Mouse (Mus musculus): ENCODE measurements around the gene Trpm4. TPM values are rescaled to one million over a fixed set of nuclear protein-coding genes. Genes with fewer than 3 reads are reported as not detected.

Gene Trpm4
- polyA plus RNA-seq, 1 experiment: 18.2 TPM

GRCm38 (mm10) chr7:45253806-45254205 lies 79.8 kb downstream of the Trpm4 start:
- no peak overlapping the region for H3K4me3 ChIP-seq (ENCODE audit: insufficient read depth, low read depth, low read length)
- DNase-seq: no peak
- no peaks in the 10 kb centered on the region for H3K4me1 ChIP-seq (ENCODE audit: control insufficient read depth, insufficient read depth, low read length)
- 87% methylated on average over 8 of the region's 8 CpGs for WGBS
- H3K36me3 ChIP-seq (ENCODE audit: control insufficient read depth, insufficient read depth, low read length): no peaks in the 10 kb centered on the region
- H3K27ac ChIP-seq (ENCODE audit: insufficient read depth, low read depth, low read length): no peak overlapping the region
- no peak for TF ChIP-seq CTCF (conservative IDR thresholded peaks at IDR 0.05; ENCODE audit: insufficient read depth, insufficient read length, low read depth, low read length)
- no peak for TF ChIP-seq POLR2A (IDR thresholded peaks at IDR 0.05; ENCODE audit: low read depth, low read length)
- no peaks in the 10 kb centered on the region for H3K27me3 ChIP-seq (replicated peaks; ENCODE audit: control insufficient read depth, insufficient read depth, low read length)

Other genes with a start within 250 kb of the Trpm4 start
- 67.0 and 68.7 TPM in 2 replicates for gene Rcn3, start 241.6 kb downstream of the Trpm4 start, polyA plus RNA-seq (2012; rRNA removed)
- gene Fcgrt, start 229.9 kb downstream of the Trpm4 start, polyA plus RNA-seq (2012; rRNA removed): 240 and 244 TPM in 2 replicates
- gene Rps11, start 209.3 kb downstream of the Trpm4 start, polyA plus RNA-seq (2012; rRNA removed): 176 and 310 TPM in 2 replicates
- 1,329 and 1,360 TPM in 2 replicates for gene Rpl13a, start 205.0 kb downstream of the Trpm4 start, polyA plus RNA-seq (2012; rRNA removed)
- gene Gm45713, start 197.5 kb downstream of the Trpm4 start, polyA plus RNA-seq (2012; rRNA removed): 5.6 TPM in 2 replicates
- 36.8 and 37.7 TPM in 2 replicates for gene Flt3l, start 197.3 kb downstream of the Trpm4 start, polyA plus RNA-seq (2012; rRNA removed)
- gene Pih1d1, start 179.5 kb downstream of the Trpm4 start, polyA plus RNA-seq (2012; rRNA removed): 80.3 and 84.9 TPM in 2 replicates
- 106 and 119 TPM in 2 replicates for gene Aldh16a1, start 179.2 kb downstream of the Trpm4 start, polyA plus RNA-seq (2012; rRNA removed)
- not detected in 2 replicates for gene Slc17a7, start 169.8 kb downstream of the Trpm4 start, polyA plus RNA-seq (2012; rRNA removed)
- gene Gfy, start 154.2 kb downstream of the Trpm4 start, polyA plus RNA-seq (2012; rRNA removed): not detected in 2 replicates
- not detected in 2 replicates for gene Pth2, start 152.8 kb downstream of the Trpm4 start, polyA plus RNA-seq (2012; rRNA removed)
- 0.04 and 0.05 TPM in 2 replicates for gene Ccdc155, start 128.9 kb downstream of the Trpm4 start, polyA plus RNA-seq (2012; rRNA removed)
- 0.39 and 0.54 TPM in 2 replicates for gene Dkkl1, start 121.6 kb downstream of the Trpm4 start, polyA plus RNA-seq (2012; rRNA removed)
- gene Tead2, start 118.0 kb downstream of the Trpm4 start, polyA plus RNA-seq (2012; rRNA removed): 10.0 and 13.2 TPM in 2 replicates
- 7.9 and 30.1 TPM in 2 replicates for gene Cd37, start 94.7 kb downstream of the Trpm4 start, polyA plus RNA-seq (2012; rRNA removed)
- 0.05 TPM in 1 of 2 replicates, not detected in the other for gene Slc6a16, start 92.7 kb downstream of the Trpm4 start, polyA plus RNA-seq (2012; rRNA removed)
- gene Slc6a21, start 56.3 kb downstream of the Trpm4 start, polyA plus RNA-seq (2012; rRNA removed): 0.14 and 0.19 TPM in 2 replicates
- gene Hrc, start 1.5 kb upstream of the Trpm4 start, polyA plus RNA-seq (2012; rRNA removed): 0.14 and 3.2 TPM in 2 replicates
- gene Ppfia3, start 33.2 kb upstream of the Trpm4 start, polyA plus RNA-seq (2012; rRNA removed): 0.50 and 0.64 TPM in 2 replicates
- 2.7 and 3.9 TPM in 2 replicates for gene Lin7b, start 36.8 kb upstream of the Trpm4 start, polyA plus RNA-seq (2012; rRNA removed)
- 137 and 138 TPM in 2 replicates for gene Snrnp70, start 62.0 kb upstream of the Trpm4 start, polyA plus RNA-seq (2012; rRNA removed)
- gene Kcna7, start 71.9 kb upstream of the Trpm4 start, polyA plus RNA-seq (2012; rRNA removed): 0.07 and 0.91 TPM in 2 replicates
- 0.44 and 0.58 TPM in 2 replicates for gene Ntf5, start 79.9 kb upstream of the Trpm4 start, polyA plus RNA-seq (2012; rRNA removed)
- not detected in 2 replicates for gene Lhb, start 87.0 kb upstream of the Trpm4 start, polyA plus RNA-seq (2012; rRNA removed)
- 57.4 and 61.2 TPM in 2 replicates for gene Gys1, start 101.1 kb upstream of the Trpm4 start, polyA plus RNA-seq (2012; rRNA removed)
- 36.3 and 42.7 TPM in 2 replicates for gene Ruvbl2, start 104.3 kb upstream of the Trpm4 start, polyA plus RNA-seq (2012; rRNA removed)
- gene Ftl1, start 126.1 kb upstream of the Trpm4 start, polyA plus RNA-seq (2012; rRNA removed): 6,932 and 8,155 TPM in 2 replicates
- gene Bax, start 133.1 kb upstream of the Trpm4 start, polyA plus RNA-seq (2012; rRNA removed): 104 and 112 TPM in 2 replicates
- gene Tulp2, start 148.1 kb upstream of the Trpm4 start, polyA plus RNA-seq (2012; rRNA removed): 0.20 and 0.46 TPM in 2 replicates
- 1.1 and 1.2 TPM in 2 replicates for gene Gm45808, start 153.0 kb upstream of the Trpm4 start, polyA plus RNA-seq (2012; rRNA removed)
- gene Dhdh, start 155.0 kb upstream of the Trpm4 start, polyA plus RNA-seq (2012; rRNA removed): 6.0 and 6.1 TPM in 2 replicates
- gene Nucb1, start 176.6 kb upstream of the Trpm4 start, polyA plus RNA-seq (2012; rRNA removed): 397 and 405 TPM in 2 replicates
- 26.6 and 28.2 TPM in 2 replicates for gene Ppp1r15a, start 192.5 kb upstream of the Trpm4 start, polyA plus RNA-seq (2012; rRNA removed)
- gene Plekha4, start 192.6 kb upstream of the Trpm4 start, polyA plus RNA-seq (2012; rRNA removed): 4.6 and 5.9 TPM in 2 replicates
- gene Hsd17b14, start 221.1 kb upstream of the Trpm4 start, polyA plus RNA-seq (2012; rRNA removed): 43.9 and 48.3 TPM in 2 replicates
- gene Bcat2, start 236.4 kb upstream of the Trpm4 start, polyA plus RNA-seq (2012; rRNA removed): 185 and 188 TPM in 2 replicates

Data from kidney, adult 2 months (tissue).